Mouse (Mus musculus) Patski (cell line): Measurements from ENCODE around the gene Coro1b. TPM values are rescaled to one million over a fixed set of nuclear protein-coding genes. Genes with fewer than 3 reads are reported as not detected.

Experiments used
- ATAC-seq: fragments of 100-300 bp; one replicate; pipeline ENCODE4 v1.8.0; 2021
- CTCF ChIA-PET: fragments of 350-600 bp; sonication (Branson Sonifier 250); formaldehyde crosslinking; loops from one replicate; lab custom pipeline; 2022; ENCODE audit warnings: inconsistent platforms; lab: Charles Lee
- POLR2A ChIA-PET: fragments of 350-600 bp; sonication (Branson Sonifier 250); formaldehyde crosslinking; loops from one replicate; lab custom pipeline; 2022; ENCODE audit warnings: antibody characterized with exemption, inconsistent platforms; lab: Charles Lee
- DNase-seq: peaks from one replicate; pipeline ENCODE4 v3.0.0-alpha.2; 2011; ENCODE audit warnings: low read depth, low spot score
- H3K27me3 ChIP-seq: fragments of 371-371 bp; one replicate; pipeline ENCODE4 v1.5.1; 2021
- CTCF ChIP-seq: fragments of 100-300 bp; IDR thresholded peaks from one replicate; pipeline ENCODE4 v1.5.1; 2021
- in situ Hi-C: fragments of 300-500 bp; cut with MboI; formaldehyde crosslinking; loops from 3 replicates; pipeline ENCODE4 v1.11.1; 2018; ENCODE audit warnings: low pct_unique_long_range_greater_than_20kb, mixed read lengths
- polyA plus RNA-seq: library from polyadenylated mRNA; unstranded; gene quantifications from one replicate; pipeline ENCODE4 v1.2.3, GENCODE M21; 2021

Gene Coro1b
- polyA plus RNA-seq, 1 experiment from 2014 or later: 321 TPM

DNA sequence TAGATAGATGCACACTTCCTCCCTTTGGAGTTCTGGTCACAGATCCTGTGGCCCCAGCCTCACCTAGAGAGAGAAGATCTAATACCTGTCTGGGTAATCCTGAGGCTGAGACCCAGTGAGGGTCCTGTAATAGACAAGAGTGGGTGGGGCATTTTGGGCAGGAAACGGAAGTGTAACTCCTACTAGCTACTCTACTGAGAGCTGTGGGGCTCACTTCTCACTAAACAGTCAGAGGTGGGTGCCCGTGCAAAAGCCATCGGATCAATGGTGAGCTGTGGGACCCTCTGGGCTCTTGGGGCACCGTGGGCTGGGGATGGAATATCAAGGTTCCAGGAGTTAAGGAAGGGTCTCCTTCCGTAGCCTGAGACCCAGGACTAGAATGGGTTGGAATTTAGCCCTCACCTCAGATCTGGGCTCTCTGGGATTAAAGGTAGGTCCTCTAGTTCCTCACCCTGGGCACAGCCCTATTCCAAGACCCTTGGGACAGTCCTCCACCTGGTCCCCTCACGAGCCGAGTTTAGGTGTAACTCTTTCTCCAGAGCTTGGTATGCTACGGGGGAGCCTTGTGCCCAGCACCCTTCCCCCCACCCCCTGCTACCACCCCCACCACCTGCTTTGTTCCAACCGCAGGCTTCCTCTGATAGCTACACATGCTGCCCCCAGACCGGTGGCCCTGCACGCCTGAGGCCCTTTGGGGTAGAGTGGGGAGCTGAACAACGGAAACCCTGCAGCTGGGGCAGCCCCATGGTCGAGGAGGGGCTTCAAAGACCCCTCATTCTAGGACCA is 6.2 kb downstream of the Coro1b start:
- no peaks in the 10 kb centered on the region for H3K27me3 ChIP-seq
- CTCF ChIA-PET: interaction anchor here (1.2 to 1.6 kb wide), 2 partner anchors 14 to 41 kb away, joined by 3 read pairs; no protein-coding TSS in a partner anchor
- ATAC-seq (no peak), DNase-seq (no peak)
- POLR2A ChIA-PET: interaction anchor here (1.2 to 2.0 kb wide), 5 partner anchors 16 to 78 kb away, joined by 3 to 6 read pairs (median 5); partner anchors contain the start of gene Rad9a
- TF ChIP-seq CTCF: no peak
- in situ Hi-C loops: no loop called here

DNA sequence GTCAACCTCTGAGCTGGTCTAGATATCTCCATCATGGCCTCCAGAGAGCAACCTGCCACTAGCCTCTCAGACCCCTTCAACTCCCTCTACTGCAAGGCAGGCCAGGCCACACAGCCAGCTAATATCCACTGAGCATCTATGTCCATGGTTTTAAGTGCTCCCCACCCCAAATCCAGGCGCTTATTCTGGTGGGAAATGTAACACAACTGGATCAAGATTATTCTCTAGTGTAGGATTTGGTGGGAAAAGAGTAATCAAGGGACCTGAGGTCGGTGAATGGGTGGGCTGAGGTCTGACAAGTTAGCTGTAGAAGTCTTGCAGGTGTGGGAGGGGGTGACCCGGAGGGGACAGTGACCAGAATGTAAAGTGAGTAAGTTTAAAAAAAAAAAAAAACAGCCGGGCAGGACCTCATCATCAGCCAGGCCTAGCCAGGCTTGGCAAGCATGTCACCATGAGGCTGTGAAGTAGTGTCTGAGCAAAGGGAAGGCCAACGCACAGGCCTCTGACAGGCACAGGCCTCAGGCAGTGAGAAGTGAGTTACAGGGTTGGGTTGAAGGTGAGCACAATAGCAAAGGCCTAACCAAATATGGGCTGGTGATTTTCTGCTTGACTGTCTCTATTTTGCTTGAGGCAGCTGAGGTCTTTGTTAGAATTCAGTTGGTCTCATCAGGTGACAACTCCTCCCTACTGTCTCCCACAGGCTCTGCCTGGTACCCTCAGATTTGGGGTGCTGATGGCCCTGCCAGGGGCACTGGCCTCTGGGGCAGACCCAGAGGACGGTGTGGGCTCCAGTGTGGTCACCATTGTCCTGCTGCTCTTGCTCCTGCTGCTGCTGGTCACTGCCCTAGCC is 7.0 kb downstream of the Coro1b start:
- no peak for TF ChIP-seq CTCF

DNA sequence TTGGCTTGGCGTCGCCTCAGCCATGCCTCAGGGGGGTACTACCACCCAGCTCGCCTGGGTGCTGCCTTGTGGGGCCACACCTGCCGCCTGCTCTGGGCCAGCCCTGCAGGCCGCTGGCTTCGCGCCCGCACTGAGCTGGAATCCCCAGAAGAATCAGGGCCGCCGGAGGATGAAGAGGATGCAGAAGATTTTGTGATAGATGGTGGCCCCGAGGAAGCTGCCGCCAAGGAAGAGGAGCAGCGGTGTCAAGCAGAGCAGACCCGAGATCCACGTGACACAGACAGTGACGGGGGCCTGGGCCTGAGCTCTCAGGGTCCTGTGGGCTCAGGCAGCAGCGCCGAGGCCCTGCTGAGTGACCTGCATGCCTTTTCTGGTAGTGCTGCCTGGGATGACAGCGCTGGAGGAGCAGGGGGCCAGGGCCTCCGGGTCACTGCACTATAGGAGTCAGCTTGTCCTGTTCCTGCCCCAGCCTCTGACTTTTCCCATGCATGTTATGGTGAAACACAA is 7.7 kb downstream of the Coro1b start:
- CTCF ChIA-PET: interaction anchor here (1.2 kb wide), 1 partner anchor 42 kb away, joined by 3 read pairs; no protein-coding TSS in a partner anchor
- POLR2A ChIA-PET: interaction anchor here (1.5 to 2.0 kb wide), 2 partner anchors 14 to 27 kb away, joined by 6 read pairs; no protein-coding TSS in a partner anchor
- ATAC-seq (no peak), DNase-seq (no peak)
- no peaks in the 10 kb centered on the region for H3K27me3 ChIP-seq
- in situ Hi-C loops: no loop called here
- no peak for TF ChIP-seq CTCF

More for the DNA sequence above, 7.0 kb downstream of the Coro1b start:
- no peaks in the 10 kb centered on the region for H3K27me3 ChIP-seq
- POLR2A ChIA-PET: interaction anchor here (1.2 to 2.0 kb wide), 4 partner anchors 15 to 77 kb away, joined by 3 to 6 read pairs (median 6); partner anchors contain the start of gene Rad9a
- no peak for DNase-seq
- CTCF ChIA-PET: interaction anchor here (1.2 to 1.6 kb wide), 2 partner anchors 15 to 42 kb away, joined by 3 read pairs; no protein-coding TSS in a partner anchor
- ATAC-seq: peak; percentile 70
- in situ Hi-C loops: no loop called here

DNA sequence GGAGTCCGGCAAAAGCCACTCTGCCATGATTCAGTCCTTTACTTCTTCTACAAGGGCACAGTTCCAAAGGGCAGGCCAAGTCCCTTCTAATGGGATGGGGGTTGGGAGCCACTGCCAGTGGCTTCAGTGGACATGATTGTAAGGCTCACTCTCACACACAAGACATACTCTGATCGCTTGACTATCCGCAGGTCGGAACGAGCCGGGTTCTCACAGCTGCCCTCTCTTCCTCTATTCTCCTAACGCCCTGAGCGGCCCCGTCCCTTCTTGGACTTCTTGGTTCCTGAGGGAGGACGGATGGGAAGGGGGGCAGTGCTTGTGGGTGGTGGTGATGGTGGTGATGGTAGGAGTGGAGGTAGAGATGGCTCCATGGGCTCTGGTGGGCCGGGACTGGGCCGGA is 8.4 kb downstream of the Coro1b start:
- ATAC-seq (no peak), DNase-seq (no peak)
- in situ Hi-C loops: no loop called here
- CTCF ChIA-PET: no interaction called here
- H3K27me3 ChIP-seq: no peaks in the 10 kb centered on the region
- POLR2A ChIA-PET: interaction anchor here (2.0 kb wide), 1 partner anchor 28 kb away, joined by 6 read pairs; no protein-coding TSS in a partner anchor
- no peak for TF ChIP-seq CTCF

DNA sequence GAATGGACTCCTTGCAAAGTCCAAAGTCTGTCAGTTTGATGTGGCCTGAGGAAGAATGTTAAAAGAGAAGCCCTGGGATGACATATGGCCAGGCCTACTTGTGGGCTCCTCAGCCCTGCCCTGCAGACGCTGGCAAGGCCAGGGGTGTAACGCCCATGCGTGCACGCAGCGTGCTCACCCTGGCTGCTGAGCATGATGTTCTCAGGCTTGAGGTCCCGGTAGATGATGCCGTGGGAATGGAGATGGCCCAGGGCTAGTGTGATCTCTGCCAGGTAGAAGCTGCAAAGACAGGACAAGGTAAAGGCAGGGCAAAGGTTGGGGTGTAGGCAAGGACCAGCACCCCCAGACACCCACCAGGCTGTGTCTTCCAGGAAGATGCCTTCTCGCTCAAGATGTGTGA is 10.6 kb downstream of the Coro1b start:
- ATAC-seq: no peak
- no peaks in the 10 kb centered on the region for H3K27me3 ChIP-seq
- ChIA-PET POLR2A (interaction anchor here (1.2 to 1.7 kb wide), 2 partner anchors 11 to 37 kb away, joined by 3 to 4 read pairs; no protein-coding TSS in a partner anchor), CTCF (interaction anchor here (1.0 to 1.1 kb wide), 2 partner anchors 19 to 70 kb away, joined by 3 to 4 read pairs; no protein-coding TSS in a partner anchor)
- DNase-seq: no peak
- TF ChIP-seq CTCF: no peak
- in situ Hi-C loops: no loop called here

DNA sequence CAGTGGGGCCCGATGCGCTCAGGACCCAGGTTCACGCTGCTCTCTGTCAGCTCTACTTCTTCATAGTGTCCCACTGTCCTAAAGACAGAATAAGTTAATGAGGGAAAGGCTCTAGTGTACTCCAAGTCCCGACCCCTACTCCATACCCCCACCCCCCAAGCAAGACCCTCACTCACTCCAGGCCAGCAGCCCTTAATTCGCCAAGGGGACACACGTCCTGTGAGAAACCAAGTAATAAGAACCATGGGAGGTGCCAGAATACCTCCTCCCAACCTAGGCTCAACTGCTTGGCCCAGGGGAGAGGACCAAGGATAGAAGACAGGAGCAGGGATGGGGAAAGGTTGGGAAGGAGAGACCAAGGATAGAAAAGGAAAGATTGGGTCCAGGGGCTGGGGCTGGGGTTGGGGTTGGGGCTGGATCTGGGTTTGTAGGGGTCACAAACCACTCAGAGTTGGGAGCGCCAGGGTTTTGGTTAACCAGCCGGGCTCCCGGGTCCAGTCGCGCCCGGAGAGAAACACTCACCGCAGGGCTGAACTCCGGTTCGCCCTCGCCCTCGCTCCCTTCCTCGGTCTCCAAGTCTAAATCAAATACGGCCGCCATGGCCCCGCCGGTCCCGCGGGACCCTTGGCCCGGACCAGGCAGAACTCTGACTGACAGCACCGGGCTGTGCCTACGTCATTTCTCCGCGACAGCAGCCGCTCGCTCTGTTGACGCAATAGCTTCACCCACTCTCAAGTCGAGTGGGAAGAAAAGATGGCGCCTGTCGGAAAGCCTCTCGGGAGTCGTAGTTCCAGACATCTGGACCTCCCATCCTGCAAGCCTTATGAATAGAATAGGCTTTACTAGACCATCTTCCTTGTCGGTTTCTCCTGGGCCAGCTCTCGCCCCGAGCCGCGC is 14.5 kb downstream of the Coro1b start, which contains the start of gene Rps6kb2:
TSS of gene Rps6kb2 (minus strand) at position 709 of the 897 bp plus-strand sequence.
- peak; percentile 77 for DNase-seq
- TF ChIP-seq CTCF: no peak
- in situ Hi-C loops: no loop called here
- ATAC-seq: peak; percentile 75
- ChIA-PET CTCF (no interaction called here), POLR2A (interaction anchor here (0.7 to 1.4 kb wide), 5 partner anchors 15 to 68 kb away, joined by 3 to 6 read pairs (median 3); no protein-coding TSS in a partner anchor)
- no peaks in the 10 kb centered on the region for H3K27me3 ChIP-seq

DNA sequence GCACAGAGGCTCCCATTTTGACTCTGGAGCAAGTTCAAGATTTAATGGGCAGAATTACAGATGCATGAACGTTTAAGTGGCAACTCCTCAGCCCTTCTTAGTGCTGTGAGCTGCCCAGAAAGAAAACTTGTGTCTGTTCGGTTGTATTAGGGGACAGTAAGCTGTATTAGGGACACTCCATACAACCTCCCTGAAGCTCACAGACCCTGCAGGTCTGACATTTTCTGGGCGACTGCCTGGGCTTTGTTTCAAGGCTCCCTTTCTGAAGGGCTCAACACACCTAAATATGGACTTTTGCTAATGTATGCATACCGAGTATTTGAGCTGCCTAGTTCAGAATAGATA is 15.1 kb downstream of the Coro1b start:
- ATAC-seq (no peak), DNase-seq (no peak)
- ChIA-PET POLR2A (interaction anchor here (0.7 to 1.4 kb wide), 5 partner anchors 15 to 68 kb away, joined by 3 to 6 read pairs (median 3); no protein-coding TSS in a partner anchor), CTCF (interaction anchor here (1.4 to 1.7 kb wide), 2 partner anchors 15 to 29 kb away, joined by 3 to 5 read pairs; partner anchors contain the start of gene Ppp1ca)
- no peak for TF ChIP-seq CTCF
- H3K27me3 ChIP-seq: no peaks in the 10 kb centered on the region
- in situ Hi-C loops: no loop called here

DNA sequence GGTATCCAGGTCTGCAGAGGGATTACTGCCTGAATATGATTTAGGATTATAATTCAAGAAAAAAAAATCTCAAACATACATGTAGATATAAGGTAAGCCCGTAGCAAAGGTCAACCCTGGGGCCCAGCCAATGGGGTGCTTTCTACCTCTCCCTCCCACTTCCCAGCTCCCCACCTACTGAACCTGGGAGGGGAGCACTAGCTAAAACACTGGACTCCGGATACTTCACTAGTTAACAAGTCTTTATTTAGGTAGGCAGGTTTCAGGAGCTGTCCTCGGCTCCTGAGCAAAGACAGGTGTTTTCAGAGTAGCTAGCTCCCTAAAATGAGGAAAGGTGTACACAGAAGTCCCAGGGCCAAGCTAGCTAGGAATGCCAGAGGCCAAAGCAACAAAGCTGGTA is 15.7 kb downstream of the Coro1b start:
- no peak for TF ChIP-seq CTCF
- POLR2A ChIA-PET: interaction anchor here (0.8 to 1.4 kb wide), 3 partner anchors 14 to 65 kb away, joined by 3 to 4 read pairs (median 3); no protein-coding TSS in a partner anchor
- in situ Hi-C loops: no loop called here
- no peaks in the 10 kb centered on the region for H3K27me3 ChIP-seq
- CTCF ChIA-PET: interaction anchor here (1.4 to 1.7 kb wide), 2 partner anchors 14 to 29 kb away, joined by 3 to 5 read pairs; partner anchors contain the start of gene Ppp1ca
- no peak for DNase-seq
- ATAC-seq: no peak

DNA sequence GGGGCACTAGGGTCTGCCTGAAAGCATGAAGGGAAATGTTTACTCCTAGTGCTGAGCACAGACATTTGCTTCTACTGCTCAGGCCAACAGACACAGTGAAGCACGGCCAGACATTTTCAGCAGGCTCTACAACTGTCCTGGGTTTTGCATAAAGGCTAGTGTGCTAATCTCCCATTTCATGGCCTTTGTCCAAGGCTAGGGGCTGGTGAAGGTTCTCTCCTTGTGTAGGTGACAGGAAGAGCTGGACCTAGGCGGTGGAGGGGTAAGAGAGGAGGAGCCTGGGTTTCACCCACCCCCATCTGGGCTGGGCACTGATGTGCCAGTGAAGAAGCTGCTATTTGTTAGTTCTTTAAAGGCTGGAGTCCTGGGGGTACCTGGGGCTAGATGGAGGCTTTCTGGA is 16.3 kb downstream of the Coro1b start:
- no peaks in the 10 kb centered on the region for H3K27me3 ChIP-seq
- in situ Hi-C loops: no loop called here
- TF ChIP-seq CTCF: no peak
- ChIA-PET POLR2A (interaction anchor here (0.8 kb wide), 1 partner anchor 52 kb away, joined by 3 read pairs; no protein-coding TSS in a partner anchor), CTCF (interaction anchor here (1.4 to 1.7 kb wide), 2 partner anchors 14 to 28 kb away, joined by 3 to 5 read pairs; partner anchors contain the start of gene Ppp1ca)
- DNase-seq (no peak), ATAC-seq (no peak)
